8 mouse cellular contexts compared by ENCODE assay signal in the genomic region with DNA sequence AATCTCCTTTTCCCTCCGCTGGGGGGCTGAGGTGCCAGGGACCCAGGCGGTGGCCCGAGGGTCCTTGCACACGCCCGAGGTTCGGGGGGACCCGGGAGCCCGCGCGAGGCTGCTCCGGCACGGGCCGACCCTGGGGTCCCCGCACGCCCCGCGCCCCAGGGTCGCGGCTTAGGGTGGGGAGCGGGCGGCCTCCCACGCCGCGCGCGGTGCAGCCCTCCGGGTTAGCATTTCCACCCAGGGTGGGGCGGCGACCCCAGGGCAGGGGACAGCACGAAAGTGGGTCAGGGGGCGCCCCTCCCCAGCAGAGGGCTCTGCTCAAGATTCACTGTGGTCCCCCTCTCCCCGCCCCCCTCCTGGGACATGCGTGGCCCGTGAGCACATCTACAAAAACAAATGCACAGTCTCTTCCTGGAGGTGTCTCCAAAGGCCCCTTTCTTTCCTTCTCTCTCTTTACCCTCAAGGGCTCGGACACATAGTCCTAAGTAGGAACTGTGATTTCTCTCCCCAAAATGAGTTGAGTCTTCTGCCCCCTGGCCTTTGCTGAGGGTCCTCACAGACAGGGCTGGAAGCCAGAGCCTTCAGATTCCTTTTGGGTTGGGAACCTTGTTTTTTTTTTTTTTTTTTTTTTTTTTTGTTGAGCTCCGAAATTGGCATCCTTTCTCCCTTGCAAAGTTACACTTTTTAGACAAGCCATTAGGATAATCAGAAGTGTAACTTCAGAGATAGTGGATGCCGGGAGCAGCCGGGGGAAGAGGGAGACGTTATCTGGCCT. TPM values are rescaled to one million over a fixed set of nuclear protein-coding genes. Genes with fewer than 3 reads are reported as not detected.
A peak's percentile ranks its signal among the peaks of the same experiment; 100 is the strongest.
DNase-seq lines count a peak whose midpoint lies in the region; ATAC-seq and TF ChIP-seq lines count a peak whose summit lies in the region.

No protein-coding gene starts in this region.

- intact Hi-C loops in gastrocnemius, adult 2 months (cut with DNase I): no loop called here

- peak overlapping the region; percentile 100 for H3K4me2 ChIP-seq in hindbrain, embryonic 13.5 days
- peak overlapping the region; percentile 95 for H3K4me2 ChIP-seq in liver, embryonic 13.5 days
- H3K4me2 ChIP-seq in neural tube, embryonic 13.5 days: peak overlapping the region; percentile 100

- H3K4me3 ChIP-seq in gastrocnemius, adult 2 months: peak overlapping the region; percentile 92
- H3K4me3 ChIP-seq in ES-Bruce4 (ENCODE audit: low read depth, low read length): peak overlapping the region; percentile 83
- H3K4me3 ChIP-seq in embryonic facial prominence, embryonic 10.5 days: peak overlapping the region; percentile 98
- H3K4me3 ChIP-seq in hindbrain, embryonic 13.5 days: peak overlapping the region; percentile 98
- H3K4me3 ChIP-seq in liver, embryonic 13.5 days (replicated peaks): peak overlapping the region; percentile 77
- peak overlapping the region; percentile 64 for H3K4me3 ChIP-seq in neural tube, embryonic 13.5 days

- TF ChIP-seq EP300 in ES-Bruce4 (IDR thresholded peaks at IDR 0.05; ENCODE audit: insufficient read depth, low read depth, low read length): no peak

- H3K27me3 ChIP-seq in ES-Bruce4 (ENCODE audit: control insufficient read depth, insufficient read depth, low read length, poor library complexity, severe bottlenecking): no peaks in the 10 kb centered on the region
- no peaks in the 10 kb centered on the region for H3K27me3 ChIP-seq in embryonic facial prominence, embryonic 10.5 days (replicated peaks; ENCODE audit: low read depth, poor library complexity, severe bottlenecking)
- H3K27me3 ChIP-seq in hindbrain, embryonic 13.5 days: peaks cover 4% of the 10 kb centered on the region; the same call in 1 of the 2 replicates
- peaks cover 24% of the 10 kb centered on the region for H3K27me3 ChIP-seq in liver, embryonic 13.5 days
- peaks cover 10% of the 10 kb centered on the region for H3K27me3 ChIP-seq in neural tube, embryonic 13.5 days

- peak; percentile 28 for DNase-seq in gastrocnemius, adult 2 months
- no peak for DNase-seq in gastrocnemius, postnatal 10 days
- no peak for DNase-seq in embryonic facial prominence, embryonic 10.5 days (ENCODE audit: low spot score)
- DNase-seq in liver, embryonic 13.5 days: no peak

- peak overlapping the region; percentile 89 for H3K27ac ChIP-seq in gastrocnemius, adult 2 months
- H3K27ac ChIP-seq in ES-Bruce4 (ENCODE audit: insufficient read depth, low read length): no peak overlapping the region
- peak overlapping the region; percentile 90 for H3K27ac ChIP-seq in embryonic facial prominence, embryonic 10.5 days (replicated peaks)
- H3K27ac ChIP-seq in hindbrain, embryonic 13.5 days: peak overlapping the region; percentile 84
- H3K27ac ChIP-seq in liver, embryonic 13.5 days: peak overlapping the region; percentile 53
- H3K27ac ChIP-seq in neural tube, embryonic 13.5 days (replicated peaks): peak overlapping the region; percentile 74

- no peak for TF ChIP-seq CTCF in gastrocnemius, adult 2 months (IDR thresholded peaks at IDR 0.05)
- TF ChIP-seq CTCF in ES-Bruce4 (IDR thresholded peaks at IDR 0.05; ENCODE audit: low read depth, low read length): no peak

- no peaks in the 10 kb centered on the region for H3K9me3 ChIP-seq in ES-Bruce4 (replicated peaks; ENCODE audit: control insufficient read depth, insufficient read depth, low read length, poor library complexity, severe bottlenecking)
- no peaks in the 10 kb centered on the region for H3K9me3 ChIP-seq in embryonic facial prominence, embryonic 10.5 days
- no peaks in the 10 kb centered on the region for H3K9me3 ChIP-seq in hindbrain, embryonic 13.5 days
- no peaks in the 10 kb centered on the region for H3K9me3 ChIP-seq in liver, embryonic 13.5 days (replicated peaks)
- no peaks in the 10 kb centered on the region for H3K9me3 ChIP-seq in neural tube, embryonic 13.5 days

- no peaks in the 10 kb centered on the region for H3K4me1 ChIP-seq in ES-Bruce4 (ENCODE audit: control insufficient read depth, insufficient read depth, low read length)
- H3K4me1 ChIP-seq in embryonic facial prominence, embryonic 10.5 days: peaks cover 20% of the 10 kb centered on the region
- H3K4me1 ChIP-seq in hindbrain, embryonic 13.5 days (replicated peaks): peaks cover 21% of the 10 kb centered on the region
- H3K4me1 ChIP-seq in liver, embryonic 13.5 days (replicated peaks): peaks cover 51% of the 10 kb centered on the region
- peaks cover 18% of the 10 kb centered on the region for H3K4me1 ChIP-seq in neural tube, embryonic 13.5 days (replicated peaks)

- WGBS in embryonic facial prominence, embryonic 10.5 days: 8% methylated on average over 34 of the region's 39 CpGs
- WGBS in hindbrain, embryonic 13.5 days: 9% methylated on average over 30 of the region's 39 CpGs
- 4% methylated on average over 35 of the region's 39 CpGs for WGBS in liver, embryonic 13.5 days (ENCODE audit: insufficient replicate concordance)
- WGBS in neural tube, embryonic 13.5 days: 7% methylated on average over 34 of the region's 39 CpGs

- H3K36me3 ChIP-seq in ES-Bruce4 (ENCODE audit: control insufficient read depth, insufficient read depth, low read length, poor library complexity, severe bottlenecking): peaks cover 28% of the 10 kb centered on the region
- H3K36me3 ChIP-seq in embryonic facial prominence, embryonic 10.5 days (replicated peaks): peaks cover 36% of the 10 kb centered on the region
- peaks cover 24% of the 10 kb centered on the region for H3K36me3 ChIP-seq in hindbrain, embryonic 13.5 days
- H3K36me3 ChIP-seq in liver, embryonic 13.5 days: peaks cover 8% of the 10 kb centered on the region
- H3K36me3 ChIP-seq in neural tube, embryonic 13.5 days: peaks cover 32% of the 10 kb centered on the region

- H3K9ac ChIP-seq in ES-Bruce4 (ENCODE audit: low read depth, poor library complexity, severe bottlenecking): peak overlapping the region; percentile 83
- peak overlapping the region; percentile 96 for H3K9ac ChIP-seq in hindbrain, embryonic 13.5 days
- H3K9ac ChIP-seq in liver, embryonic 13.5 days: peak overlapping the region; percentile 85
- peak overlapping the region; percentile 92 for H3K9ac ChIP-seq in neural tube, embryonic 13.5 days

- ATAC-seq in hindbrain, embryonic 13.5 days (ENCODE audit: low FRiP score): peak; percentile 60
- ATAC-seq in liver, embryonic 13.5 days (ENCODE audit: low read depth): peak; percentile 4; the same call in 1 of the 2 replicates
- ATAC-seq in neural tube, embryonic 13.5 days (ENCODE audit: low read depth): peak; percentile 62
- ATAC-seq in activated CD4-positive, CD25-positive, alpha-beta regulatory T cell, adult 4 months: no peak

- no peak for TF ChIP-seq POLR2A in ES-Bruce4 (IDR thresholded peaks at IDR 0.05; ENCODE audit: insufficient read depth, low read length)

RNA-seq across cellular contexts. Expression of a gene that starts 0.7 kb away (rescaled TPM):
- 10 to 100 TPM; 16.2 to 21.1 TPM for total RNA-seq in gastrocnemius, adult 2 months (2021)
- total RNA-seq in gastrocnemius, postnatal 10 days (2021): 10 to 100 TPM; 17.1 to 25.7 TPM
- 75.1 and 75.2 TPM in 2 replicates for polyA plus RNA-seq in ES-Bruce4 (2011; ENCODE audit: insufficient read depth, insufficient read length, low read depth, missing spikeins)
- polyA plus RNA-seq in embryonic facial prominence, embryonic 10.5 days (2016; fragmentation: Nextera tagmentation; extraction: Ambion mirVana): 24.1 and 26.6 TPM in 2 replicates
- polyA plus RNA-seq in hindbrain, embryonic 13.5 days (2015; fragmentation: Nextera tagmentation; extraction: Ambion mirVana): 16.2 and 17.7 TPM in 2 replicates
- polyA plus RNA-seq in liver, embryonic 13.5 days (2015; fragmentation: Nextera tagmentation; extraction: Ambion mirVana): 5.4 and 7.1 TPM in 2 replicates
- 15.7 and 19.8 TPM in 2 replicates for polyA plus RNA-seq in neural tube, embryonic 13.5 days (2015; fragmentation: Nextera tagmentation; extraction: Ambion mirVana)
- polyA plus RNA-seq in activated CD4-positive, CD25-positive, alpha-beta regulatory T cell, adult 4 months (2017; shearing (Covaris generic)): 10 to 100 TPM; 23.9 to 30.6 TPM
